Mouse (Mus musculus): ENCODE results near the gene Otoa.

GRCm38 (mm10) chr7:121082949-121083513 lies 1.6 kb downstream of the Otoa start:
- TF ChIP-seq CTCF (IDR thresholded peaks at IDR 0.05; ENCODE audit: low read depth) = no peak
- TF ChIP-seq EP300 (IDR thresholded peaks at IDR 0.05; ENCODE audit: low read depth) = no peak

All from liver, embryonic 14.5 days (tissue).